Mouse (Mus musculus): ENCODE measurements around the gene Nin. TPM values are rescaled to one million over a fixed set of nuclear protein-coding genes. Genes with fewer than 3 reads are reported as not detected.

Gene Nin
- polyA plus RNA-seq, 1 experiment from 2014 or later, result 7.9 TPM

- H3K4me2 ChIP-seq (ENCODE audit: low read length), result no peak overlapping the region
- TF ChIP-seq CTCF (IDR thresholded peaks at IDR 0.05; ENCODE audit: low read depth), result no peak
- H3K9ac ChIP-seq (ENCODE audit: low read depth, low read length), result no peak overlapping the region
- H3K9me3 ChIP-seq (replicated peaks; ENCODE audit: low read length), result no peaks in the 10 kb centered on the region
- H3K27ac ChIP-seq, result no peak overlapping the region
- no peak for ATAC-seq (replicated peaks; ENCODE audit: low FRiP score, low read depth)
- 50% methylated on average over 9 of the region's 9 CpGs for WGBS
- H3K4me1 ChIP-seq (replicated peaks; ENCODE audit: insufficient read depth, low read length), result no peaks in the 10 kb centered on the region
- no peaks in the 10 kb centered on the region for H3K27me3 ChIP-seq (ENCODE audit: insufficient read depth, low read length)
- DNase-seq (ENCODE audit: low spot score), result peak; percentile 40
- peaks cover 22% of the 10 kb centered on the region; the same call in 1 of the 2 replicates for H3K36me3 ChIP-seq (ENCODE audit: insufficient read depth, low read length)
- no peak overlapping the region for H3K4me3 ChIP-seq (replicated peaks; ENCODE audit: low read depth, low read length)
Measured at GRCm38 (mm10) chr12:69977376-69977998, 136.0 kb downstream of the Nin start.

GRCm38 (mm10) chr12:69976688-69977087, 136.8 kb downstream of the Nin start:
- H3K4me1 ChIP-seq (replicated peaks; ENCODE audit: insufficient read depth, low read length), result no peaks in the 10 kb centered on the region
- WGBS, result 70% methylated on average over 6 of the region's 6 CpGs
- H3K36me3 ChIP-seq (ENCODE audit: insufficient read depth, low read length), result peaks cover 14% of the 10 kb centered on the region; the same call in 1 of the 2 replicates
- no peaks in the 10 kb centered on the region for H3K9me3 ChIP-seq (replicated peaks; ENCODE audit: low read length)
- DNase-seq (ENCODE audit: low spot score) (no peak), ATAC-seq (replicated peaks; ENCODE audit: low FRiP score, low read depth) (no peak)
- H3K4me3 ChIP-seq (replicated peaks; ENCODE audit: low read depth, low read length), result no peak overlapping the region
- H3K27ac ChIP-seq, result peak overlapping the region; percentile 36; the same call in 1 of the 2 replicates
- no peak overlapping the region for H3K9ac ChIP-seq (ENCODE audit: low read depth, low read length)
- no peaks in the 10 kb centered on the region for H3K27me3 ChIP-seq (ENCODE audit: insufficient read depth, low read length)
- no peak for TF ChIP-seq CTCF (IDR thresholded peaks at IDR 0.05; ENCODE audit: low read depth)
- H3K4me2 ChIP-seq (ENCODE audit: low read length), result no peak overlapping the region

- H3K4me2 ChIP-seq (ENCODE audit: low read length), result no peak overlapping the region
- H3K4me1 ChIP-seq (replicated peaks; ENCODE audit: insufficient read depth, low read length), result no peaks in the 10 kb centered on the region
- no peak overlapping the region for H3K27ac ChIP-seq
- TF ChIP-seq CTCF (IDR thresholded peaks at IDR 0.05; ENCODE audit: low read depth), result no peak
- H3K9ac ChIP-seq (ENCODE audit: low read depth, low read length), result no peak overlapping the region
- DNase-seq (ENCODE audit: low spot score), result peak; percentile 66
- no peak for ATAC-seq (replicated peaks; ENCODE audit: low FRiP score, low read depth)
- peaks cover 19% of the 10 kb centered on the region for H3K36me3 ChIP-seq (ENCODE audit: insufficient read depth, low read length)
- no peaks in the 10 kb centered on the region for H3K9me3 ChIP-seq (replicated peaks; ENCODE audit: low read length)
- H3K4me3 ChIP-seq (replicated peaks; ENCODE audit: low read depth, low read length), result no peak overlapping the region
- H3K27me3 ChIP-seq (ENCODE audit: insufficient read depth, low read length), result no peaks in the 10 kb centered on the region
Measured at GRCm38 (mm10) chr12:69973666-69974065, 139.9 kb downstream of the Nin start.

- peaks cover 44% of the 10 kb centered on the region for H3K36me3 ChIP-seq (ENCODE audit: insufficient read depth, low read length)
- H3K9me3 ChIP-seq (replicated peaks; ENCODE audit: low read length), result no peaks in the 10 kb centered on the region
- no peak for TF ChIP-seq CTCF (IDR thresholded peaks at IDR 0.05; ENCODE audit: low read depth)
- DNase-seq (ENCODE audit: low spot score), result peak; percentile 50
- H3K27me3 ChIP-seq (ENCODE audit: insufficient read depth, low read length), result no peaks in the 10 kb centered on the region
- ATAC-seq (replicated peaks; ENCODE audit: low FRiP score, low read depth), result no peak
- no peak overlapping the region for H3K27ac ChIP-seq
- no peak overlapping the region for H3K4me2 ChIP-seq (ENCODE audit: low read length)
- H3K9ac ChIP-seq (ENCODE audit: low read depth, low read length), result no peak overlapping the region
- H3K4me1 ChIP-seq (replicated peaks; ENCODE audit: insufficient read depth, low read length), result no peaks in the 10 kb centered on the region
- no peak overlapping the region for H3K4me3 ChIP-seq (replicated peaks; ENCODE audit: low read depth, low read length)
- WGBS, result 50% methylated on average over 5 of the region's 5 CpGs
Measured at GRCm38 (mm10) chr12:69968154-69968553, 145.4 kb downstream of the Nin start.

- 89% methylated on average over 6 of the region's 6 CpGs for WGBS
- no peak for ATAC-seq (replicated peaks; ENCODE audit: low FRiP score, low read depth)
- H3K36me3 ChIP-seq (ENCODE audit: insufficient read depth, low read length), result peaks cover 44% of the 10 kb centered on the region
Measured at GRCm38 (mm10) chr12:69967112-69967511, 146.4 kb downstream of the Nin start.

GRCm38 (mm10) chr12:69966071-69966470, 147.4 kb downstream of the Nin start:
- no peak for TF ChIP-seq CTCF (IDR thresholded peaks at IDR 0.05; ENCODE audit: low read depth)
- H3K27ac ChIP-seq, result no peak overlapping the region
- H3K9ac ChIP-seq (ENCODE audit: low read depth, low read length), result no peak overlapping the region
- H3K4me1 ChIP-seq (replicated peaks; ENCODE audit: insufficient read depth, low read length), result no peaks in the 10 kb centered on the region
- ATAC-seq (replicated peaks; ENCODE audit: low FRiP score, low read depth) (no peak), DNase-seq (ENCODE audit: low spot score) (peak; percentile 67)
- 66% methylated on average over 5 of the region's 5 CpGs for WGBS
- H3K36me3 ChIP-seq (ENCODE audit: insufficient read depth, low read length), result peaks cover 44% of the 10 kb centered on the region
- H3K27me3 ChIP-seq (ENCODE audit: insufficient read depth, low read length), result no peaks in the 10 kb centered on the region
- H3K4me3 ChIP-seq (replicated peaks; ENCODE audit: low read depth, low read length), result no peak overlapping the region
- H3K4me2 ChIP-seq (ENCODE audit: low read length), result no peak overlapping the region
- no peaks in the 10 kb centered on the region for H3K9me3 ChIP-seq (replicated peaks; ENCODE audit: low read length)

More at GRCm38 (mm10) chr12:69967112-69967511, 146.4 kb downstream of the Nin start:
- no peak overlapping the region for H3K27ac ChIP-seq
- no peak for DNase-seq (ENCODE audit: low spot score)
- H3K4me1 ChIP-seq (replicated peaks; ENCODE audit: insufficient read depth, low read length), result no peaks in the 10 kb centered on the region
- no peak for TF ChIP-seq CTCF (IDR thresholded peaks at IDR 0.05; ENCODE audit: low read depth)
- no peak overlapping the region for H3K4me2 ChIP-seq (ENCODE audit: low read length)
- H3K4me3 ChIP-seq (replicated peaks; ENCODE audit: low read depth, low read length), result no peak overlapping the region
- no peaks in the 10 kb centered on the region for H3K27me3 ChIP-seq (ENCODE audit: insufficient read depth, low read length)
- H3K9me3 ChIP-seq (replicated peaks; ENCODE audit: low read length), result no peaks in the 10 kb centered on the region
- no peak overlapping the region for H3K9ac ChIP-seq (ENCODE audit: low read depth, low read length)

- H3K9ac ChIP-seq (ENCODE audit: low read depth, low read length), result no peak overlapping the region
- ATAC-seq (replicated peaks; ENCODE audit: low FRiP score, low read depth) (no peak), DNase-seq (ENCODE audit: low spot score) (no peak)
- H3K9me3 ChIP-seq (replicated peaks; ENCODE audit: low read length), result no peaks in the 10 kb centered on the region
- no peak for TF ChIP-seq CTCF (IDR thresholded peaks at IDR 0.05; ENCODE audit: low read depth)
- H3K27me3 ChIP-seq (ENCODE audit: insufficient read depth, low read length), result no peaks in the 10 kb centered on the region
- H3K4me2 ChIP-seq (ENCODE audit: low read length), result no peak overlapping the region
- H3K27ac ChIP-seq, result no peak overlapping the region
- H3K36me3 ChIP-seq (ENCODE audit: insufficient read depth, low read length), result peaks cover 44% of the 10 kb centered on the region
- H3K4me1 ChIP-seq (replicated peaks; ENCODE audit: insufficient read depth, low read length), result no peaks in the 10 kb centered on the region
- 67% methylated on average over 3 of the region's 3 CpGs for WGBS
- no peak overlapping the region for H3K4me3 ChIP-seq (replicated peaks; ENCODE audit: low read depth, low read length)
Measured at GRCm38 (mm10) chr12:69965644-69966043, 147.9 kb downstream of the Nin start.

Data from kidney, postnatal 0 days (tissue).